Mouse (Mus musculus) bone marrow macrophage, adult 2 months (primary cell): ENCODE measurements around the gene Scgb3a1.

Experiments used
- CTCF ChIP-seq: IDR thresholded peaks from 2 replicates; pipeline ENCODE4 v1.5.1; 2012; ENCODE audit warnings: low read depth, mild to moderate bottlenecking, low read length, moderate library complexity
- POLR2A ChIP-seq: IDR thresholded peaks from 2 replicates; pipeline ENCODE4 v1.6.1; 2012; ENCODE audit warnings: mild to moderate bottlenecking, low read depth, low read length, borderline replicate concordance

DNA sequence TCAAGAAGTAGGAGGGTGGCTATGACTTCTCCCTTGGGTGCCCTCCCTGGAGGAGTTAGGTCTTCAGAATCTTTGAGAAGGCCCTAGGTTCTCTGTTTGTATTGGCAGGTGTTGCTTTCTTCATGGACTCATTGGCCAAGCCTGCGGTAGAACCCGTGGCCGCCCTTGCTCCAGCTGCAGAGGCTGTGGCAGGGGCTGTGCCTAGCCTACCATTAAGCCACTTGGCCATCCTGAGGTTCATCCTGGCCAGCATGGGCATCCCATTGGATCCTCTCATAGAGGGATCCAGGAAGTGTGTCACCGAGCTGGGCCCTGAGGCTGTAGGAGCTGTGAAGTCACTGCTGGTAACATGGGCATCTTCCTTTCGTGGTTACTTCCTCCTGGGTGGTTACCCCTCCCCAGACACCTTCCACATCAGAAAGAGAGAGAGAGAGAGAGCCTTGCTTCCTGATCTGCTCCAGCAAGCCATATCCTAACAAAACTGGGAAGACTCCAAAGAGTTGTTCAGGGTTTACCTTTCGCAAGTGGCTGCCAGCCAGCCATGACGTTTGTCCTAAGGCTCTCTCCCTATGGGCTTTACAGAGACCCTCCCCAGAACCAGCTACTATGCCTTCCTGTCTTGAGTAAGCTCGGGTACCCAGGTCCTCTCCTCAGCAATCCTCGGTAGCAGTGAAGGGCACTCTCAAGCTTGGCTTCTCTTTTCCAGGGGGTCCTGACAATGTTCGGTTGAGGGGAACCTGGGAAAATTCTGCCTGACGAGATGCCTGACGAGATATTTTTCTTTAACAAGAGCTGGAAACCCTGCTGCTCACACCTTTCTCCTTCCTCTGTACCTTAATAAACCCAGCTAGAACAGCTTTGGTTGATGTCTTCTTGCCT lies 1.1 kb downstream of the Scgb3a1 start:
- TF ChIP-seq CTCF, result no peak
- no peak for TF ChIP-seq POLR2A
